Mouse (Mus musculus) liver, adult 2 months (tissue): ENCODE data around the gene Ppp2r5a.

Experiments
- CTCF ChIP-seq: fragments of 200-500 bp; IDR thresholded peaks from 2 replicates; pipeline ENCODE4 v1.5.1; 2011; ENCODE audit warnings: low read depth, low read length, control low read depth
- POLR2A ChIP-seq: fragments of 200-500 bp; IDR thresholded peaks from 2 replicates; pipeline ENCODE4 v1.6.1; 2011; ENCODE audit warnings: low read length, control low read depth; ENCODE audit not compliant: insufficient read depth; ENCODE audit errors: extremely low read depth

GRCm38 (mm10) chr1:191328019-191328441, 75.0 kb downstream of the Ppp2r5a start:
- TF ChIP-seq CTCF (no peak), POLR2A (no peak)
